Comparison of ENCODE assay signal across 9 mouse cellular contexts in genomic region chr9:117393626-117394525, GRCm38 (mm10).
DNase-seq lines count a peak whose midpoint lies in the region; ATAC-seq and TF ChIP-seq lines count a peak whose summit lies in the region.
"Had no signal": no experiment of that assay in that cellular context is flagged by ENCODE, and none has a peak within 500 bp of the region (broad histone marks: within the 10 kb centered on the region; RNA-seq: fewer than 3 reads in every experiment).

No protein-coding gene starts in this region.

- no peak for TF ChIP-seq POLR2A in thymus, adult 2 months (IDR thresholded peaks at IDR 0.05; ENCODE audit: control insufficient read depth, extremely low read depth, insufficient read depth, low read length, poor library complexity)

- no peaks in the 10 kb centered on the region for H3K36me3 ChIP-seq in kidney, embryonic 14.5 days (ENCODE audit: control insufficient read depth, insufficient read depth, low read length)
- no peaks in the 10 kb centered on the region for H3K36me3 ChIP-seq in neural tube, embryonic 12.5 days
- H3K36me3 ChIP-seq in thymus, adult 2 months (ENCODE audit: control insufficient read depth, insufficient read depth, low read length): no peaks in the 10 kb centered on the region

- peak; percentile 26 for DNase-seq in gastrocnemius, adult 2 months
- no peak for DNase-seq in gastrocnemius, postnatal 25 days
- DNase-seq in urinary bladder, postnatal 4 days (ENCODE audit: low spot score in 2 of 2): peak; percentile 41 to 69
- no peak for DNase-seq in urinary bladder, adult 18-20 months (ENCODE audit: low spot score in 2 of 2)
- DNase-seq in thymus, adult 2 months: no peak
- DNase-seq in thymus, postnatal 0 days (ENCODE audit: low spot score): no peak

- TF ChIP-seq CTCF in gastrocnemius, adult 2 months (IDR thresholded peaks at IDR 0.05): no peak
- TF ChIP-seq CTCF in thymus, adult 2 months (IDR thresholded peaks at IDR 0.05; ENCODE audit: borderline replicate concordance, control insufficient read depth, extremely low read depth, insufficient read depth, low read length, poor library complexity): no peak

- ATAC-seq in kidney, embryonic 14.5 days (ENCODE audit: low FRiP score, low TSS enrichment): peak; percentile 96
- peak; percentile 76 for ATAC-seq in neural tube, embryonic 12.5 days (ENCODE audit: low FRiP score, low read depth)

- intact Hi-C loops in gastrocnemius, adult 2 months (cut with DNase I): no loop called here

- H3K4me3 ChIP-seq in gastrocnemius, adult 2 months: no peak overlapping the region
- no peak overlapping the region for H3K4me3 ChIP-seq in kidney, embryonic 14.5 days (ENCODE audit: low read length)
- no peak overlapping the region for H3K4me3 ChIP-seq in neural tube, embryonic 12.5 days
- no peak overlapping the region for H3K4me3 ChIP-seq in thymus, adult 2 months (ENCODE audit: control insufficient read depth, insufficient read depth, low read length)

- no peak overlapping the region for H3K9ac ChIP-seq in kidney, embryonic 14.5 days (ENCODE audit: low read depth, low read length)
- no peak overlapping the region for H3K9ac ChIP-seq in neural tube, embryonic 12.5 days

- no peaks in the 10 kb centered on the region for H3K27me3 ChIP-seq in kidney, embryonic 14.5 days (ENCODE audit: control insufficient read depth, insufficient read depth, low read length)
- H3K27me3 ChIP-seq in neural tube, embryonic 12.5 days (replicated peaks): no peaks in the 10 kb centered on the region
- H3K27me3 ChIP-seq in thymus, adult 2 months (ENCODE audit: control insufficient read depth, insufficient read depth, low read length): no peaks in the 10 kb centered on the region

- no peaks in the 10 kb centered on the region for H3K9me3 ChIP-seq in kidney, embryonic 14.5 days (ENCODE audit: control insufficient read depth, low read length)
- H3K9me3 ChIP-seq in neural tube, embryonic 12.5 days: no peaks in the 10 kb centered on the region

- no peak overlapping the region for H3K4me2 ChIP-seq in kidney, embryonic 14.5 days (replicated peaks; ENCODE audit: low read depth, low read length)
- H3K4me2 ChIP-seq in neural tube, embryonic 12.5 days (replicated peaks): no peak overlapping the region

- WGBS in kidney, embryonic 14.5 days: 26% methylated on average over 18 of the region's 18 CpGs
- WGBS in neural tube, embryonic 12.5 days: 63% methylated on average over 18 of the region's 18 CpGs
- 71% methylated on average over 18 of the region's 18 CpGs for WGBS in thymus, adult 2 months

- H3K27ac ChIP-seq in gastrocnemius, adult 2 months: no peak overlapping the region
- peak overlapping the region; percentile 55; the same call in 1 of the 2 replicates for H3K27ac ChIP-seq in kidney, embryonic 14.5 days (ENCODE audit: low read depth, low read length)
- H3K27ac ChIP-seq in neural tube, embryonic 12.5 days: no peak overlapping the region
- H3K27ac ChIP-seq in thymus, adult 2 months (ENCODE audit: control insufficient read depth, insufficient read depth, low read length): no peak overlapping the region
- H3K27ac ChIP-seq: macrophage had no signal

- 0 out of 2 replicates have a peak, but pooled peaks cover 9% of the 10 kb centered on the region for H3K4me1 ChIP-seq in kidney, embryonic 14.5 days (ENCODE audit: control insufficient read depth, insufficient read depth, low read length)
- no peaks in the 10 kb centered on the region for H3K4me1 ChIP-seq in neural tube, embryonic 12.5 days
- no peaks in the 10 kb centered on the region for H3K4me1 ChIP-seq in thymus, adult 2 months (replicated peaks; ENCODE audit: control insufficient read depth, insufficient read depth, low read length)

Comparison
In these comparisons a context has a peak if more than half of its experiments do, and no peak if none do; other contexts are left out.
1. DNase-seq: peak in gastrocnemius, adult 2 months (single experiment) and urinary bladder, postnatal 4 days (2 of 2); none in gastrocnemius, postnatal 25 days (single experiment), urinary bladder, adult 18-20 months (0 of 2), thymus, adult 2 months (single experiment) and thymus, postnatal 0 days (single experiment).